Mouse (Mus musculus): ENCODE measurements around the gene Ccdc58.

DNA sequence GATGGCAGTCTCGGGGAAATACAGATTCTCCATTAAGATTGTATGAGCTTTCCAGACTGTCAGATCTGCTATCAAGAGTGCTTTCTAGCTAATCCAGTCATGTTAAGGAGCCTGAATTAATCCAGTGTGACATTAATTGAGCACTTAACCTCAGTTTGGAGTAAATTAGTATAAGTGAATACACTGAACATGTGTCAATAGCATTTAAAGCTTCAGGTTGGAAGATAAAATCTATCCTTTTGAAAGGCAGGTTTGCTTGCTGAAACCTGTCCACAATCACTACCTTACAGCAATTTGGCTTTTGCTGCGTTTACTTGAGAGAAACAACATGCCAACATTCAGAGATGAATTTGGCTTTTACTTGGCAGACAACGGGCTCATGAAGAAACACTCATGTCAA lies 22.6 kb downstream of the Ccdc58 start:
- TF ChIP-seq GATA1 (IDR thresholded peaks at IDR 0.05; ENCODE audit: low read depth, low read length) (no peak), CTCF (IDR thresholded peaks at IDR 0.05 in 2 of 3, conservative IDR thresholded peaks at IDR 0.05 in 1 of 3; ENCODE audit: control insufficient read depth in 1 of 3, insufficient read depth in 1 of 3, low read depth in 2 of 3, low read length in 3 of 3, poor library complexity in 1 of 3, severe bottlenecking in 1 of 3) (no peak), MAZ (IDR thresholded peaks at IDR 0.05; ENCODE audit: low read depth, low read length) (no peak), EP300 (IDR thresholded peaks at IDR 0.05; ENCODE audit: low read depth in 1 of 2, low read length in 2 of 2) (no peak), POLR2A (IDR thresholded peaks at IDR 0.05; ENCODE audit: control insufficient read depth in 1 of 2, insufficient read depth in 1 of 2, low read depth in 1 of 2, low read length in 2 of 2, poor library complexity in 1 of 2) (no peak), RCOR1 (IDR thresholded peaks at IDR 0.05; ENCODE audit: low read depth, low read length) (no peak)

Measured in MEL (cell line).